Mouse (Mus musculus) kidney, postnatal 4 days (tissue): ENCODE data around the gene Agps.
A peak's percentile ranks its signal among the peaks of the same experiment; 100 is the strongest.

ENCODE experiments used
- DNase-seq, 2 experiments: peaks; one replicate each; pipeline ENCODE4 v3.0.0; 2021; ENCODE audit warnings: mixed read lengths in 2 of 2

Gene Agps

DNA sequence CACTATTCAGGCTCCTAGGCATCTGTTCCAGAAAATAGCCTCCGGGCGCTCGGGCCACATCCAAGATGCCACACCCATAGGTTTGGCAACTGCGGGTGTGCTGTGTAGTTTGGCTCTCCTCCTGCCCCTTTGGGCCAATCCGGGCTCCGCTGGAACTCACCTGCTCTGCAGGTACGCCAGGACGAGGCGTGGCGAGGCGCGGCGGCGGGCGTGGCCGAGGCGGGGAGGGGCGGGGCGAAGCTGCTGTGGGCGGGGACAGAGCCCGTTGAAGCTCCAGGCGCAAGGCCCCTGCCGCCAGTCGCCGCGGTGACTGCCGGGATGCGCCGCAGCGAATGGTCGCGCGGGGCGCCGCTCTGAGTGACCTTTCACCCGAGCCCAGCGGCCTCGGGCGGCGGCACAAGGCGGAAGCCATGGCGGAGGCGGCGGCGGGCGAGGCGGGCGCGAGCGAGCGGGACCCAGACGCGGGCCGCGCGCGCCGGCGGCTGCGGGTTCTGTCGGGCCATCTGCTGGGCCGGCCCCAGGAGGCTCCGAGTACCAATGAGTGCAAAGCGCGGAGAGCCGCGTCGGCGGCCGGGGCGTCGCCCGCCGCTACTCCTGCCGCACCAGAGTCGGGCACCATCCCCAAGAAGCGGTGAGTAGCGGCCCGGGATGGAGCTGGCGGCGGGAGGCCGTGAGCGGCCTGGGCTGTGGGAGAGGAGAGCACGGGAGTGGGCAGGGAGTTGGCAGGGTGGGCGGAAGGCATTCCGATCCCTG, at the start of gene Agps:
Gene Agps, plus strand, starts transcription at position 297 of the 753 bp plus-strand sequence.
- peak; percentile 93 to 95 for DNase-seq

DNA sequence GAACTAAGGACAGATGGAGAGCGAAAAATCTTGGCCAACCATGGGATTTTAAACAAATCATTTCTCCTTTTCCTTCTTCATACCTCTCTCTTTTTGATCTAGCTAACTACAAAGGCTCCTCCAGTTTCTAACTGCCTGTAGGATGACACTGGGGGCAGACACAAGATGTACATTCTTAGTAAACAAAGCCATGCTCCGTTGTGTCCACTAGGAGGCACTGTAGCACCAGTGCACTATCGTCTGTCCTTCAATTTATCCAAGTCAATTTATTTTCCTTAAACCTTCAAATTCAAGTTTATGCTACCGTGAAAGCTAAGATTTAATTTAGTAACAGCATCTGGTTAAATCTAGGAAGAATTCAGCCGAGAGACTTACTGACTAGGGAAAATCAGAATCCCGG, 45.9 kb upstream of the Agps start:
- peak; percentile 78 to 79 for DNase-seq

DNA sequence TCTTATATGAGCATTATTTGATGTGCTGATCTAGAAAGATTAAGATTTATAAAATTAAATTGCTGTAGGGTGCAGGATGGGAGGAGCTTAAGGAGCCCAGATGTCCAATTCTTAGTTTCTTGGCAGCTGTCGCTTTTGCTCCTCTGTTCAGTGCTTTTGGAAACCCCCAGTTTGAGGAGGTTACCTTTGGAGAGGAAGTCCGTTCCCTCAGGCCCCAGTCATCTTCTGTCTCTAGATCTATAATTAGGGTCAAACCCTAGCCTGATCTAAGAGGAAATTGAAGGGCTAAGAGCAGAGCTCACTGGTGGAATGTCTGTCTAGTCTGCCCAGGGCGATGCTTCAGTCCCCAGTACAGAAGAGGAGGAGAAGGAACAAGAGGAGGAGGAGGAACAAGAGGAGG, 43.5 kb upstream of the Agps start:
- no peak for DNase-seq

DNA sequence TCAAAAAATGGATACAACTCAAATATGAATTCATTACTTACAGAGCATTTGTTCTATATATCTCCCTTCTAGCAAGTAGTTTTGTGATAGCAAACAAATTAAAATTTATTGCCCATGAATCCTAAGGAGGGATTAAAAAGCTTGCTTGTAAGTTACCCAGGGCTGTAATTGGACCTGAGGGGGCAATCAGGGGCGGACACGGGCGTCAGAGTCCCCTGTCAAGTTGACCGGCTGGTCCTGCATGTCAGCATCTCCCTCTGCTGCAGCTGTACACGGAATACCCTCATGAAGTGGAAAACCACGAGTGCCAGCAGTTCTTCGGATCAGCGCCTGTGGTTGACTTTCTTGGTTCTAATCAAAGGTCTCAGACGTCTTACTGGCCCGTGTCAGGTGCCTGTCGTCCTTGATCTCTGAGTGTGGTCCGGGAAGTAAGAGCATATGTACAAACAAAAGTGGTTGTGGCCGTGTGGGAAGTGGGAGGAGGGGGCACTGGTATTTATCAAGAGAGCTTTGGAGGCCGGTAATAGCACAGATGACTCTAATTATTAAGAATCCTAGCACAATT, 41.9 kb upstream of the Agps start:
- no peak for DNase-seq

DNA sequence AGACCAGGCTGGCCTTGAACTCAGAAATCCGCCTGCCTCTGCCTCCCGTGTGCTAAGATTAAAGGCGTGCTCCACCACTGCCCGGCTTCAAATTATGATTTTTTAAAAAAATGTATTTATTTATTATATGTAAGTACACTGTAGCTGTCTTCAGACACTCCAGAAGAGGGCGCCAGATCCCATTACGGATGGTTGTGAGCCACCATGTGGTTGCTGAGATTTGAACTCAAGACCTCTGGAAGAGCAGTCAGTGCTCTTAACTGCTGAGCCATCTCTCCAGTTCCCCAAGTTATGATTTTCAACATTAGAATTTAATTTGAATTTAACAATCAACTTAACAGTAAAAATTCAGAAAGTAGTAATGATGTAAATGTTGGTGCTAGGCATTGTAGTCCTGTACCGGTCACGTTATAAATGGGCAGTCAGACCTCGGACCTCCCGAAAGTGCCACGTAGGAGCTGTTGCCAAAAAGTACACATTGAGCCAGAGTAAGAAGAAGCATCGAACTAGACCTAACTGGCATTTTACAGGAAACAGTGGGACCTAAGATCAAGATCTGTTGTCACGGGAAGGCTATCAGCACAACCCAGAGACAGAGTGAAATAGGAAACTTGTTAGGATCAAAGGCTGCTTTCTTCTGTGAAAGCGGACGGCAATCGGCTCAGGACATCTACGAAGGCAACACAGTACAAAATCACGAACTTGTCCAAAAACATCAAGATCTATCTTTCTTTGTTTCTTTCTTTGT, 40.2 kb upstream of the Agps start:
- no peak for DNase-seq

DNA sequence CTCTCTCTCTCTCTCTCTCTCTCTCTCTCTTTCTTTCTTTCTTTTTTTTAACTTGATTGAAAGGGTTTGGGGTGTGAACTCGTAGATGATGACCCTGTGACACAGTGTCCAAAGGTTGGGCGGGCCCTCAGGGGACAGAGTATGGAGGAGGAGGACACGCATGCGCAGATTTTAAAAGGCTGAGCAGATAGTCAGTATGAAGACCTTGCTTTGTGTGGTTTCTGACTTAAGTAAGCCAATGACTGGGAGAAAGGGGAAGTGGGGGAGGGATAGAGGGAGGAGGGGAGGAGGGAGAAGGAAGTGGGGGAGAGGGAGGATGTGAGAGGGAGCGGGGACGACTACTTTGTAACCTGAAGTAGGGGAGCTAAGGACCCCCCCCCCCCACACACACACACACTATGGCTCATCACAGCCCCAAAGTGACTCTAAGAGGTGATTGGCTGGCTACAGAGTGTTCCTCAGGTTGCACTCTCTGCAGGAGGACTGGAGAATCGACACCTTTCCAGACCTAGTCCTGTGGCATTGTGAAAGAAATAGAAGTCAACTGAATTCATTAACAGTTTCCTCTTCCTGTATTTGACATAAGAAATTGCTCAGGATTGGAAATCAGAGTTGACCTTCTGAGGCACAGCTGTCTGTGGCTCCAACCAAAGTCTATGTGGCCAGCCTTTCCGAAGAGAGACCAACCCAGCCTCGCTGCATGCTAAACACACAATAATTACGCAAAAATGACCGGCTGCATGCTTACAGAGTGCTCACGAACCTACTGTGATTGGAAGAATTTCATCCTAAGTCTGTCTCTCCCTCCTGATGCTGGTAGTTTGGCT, 39.4 kb upstream of the Agps start:
- DNase-seq: peak; percentile 52 to 72

DNA sequence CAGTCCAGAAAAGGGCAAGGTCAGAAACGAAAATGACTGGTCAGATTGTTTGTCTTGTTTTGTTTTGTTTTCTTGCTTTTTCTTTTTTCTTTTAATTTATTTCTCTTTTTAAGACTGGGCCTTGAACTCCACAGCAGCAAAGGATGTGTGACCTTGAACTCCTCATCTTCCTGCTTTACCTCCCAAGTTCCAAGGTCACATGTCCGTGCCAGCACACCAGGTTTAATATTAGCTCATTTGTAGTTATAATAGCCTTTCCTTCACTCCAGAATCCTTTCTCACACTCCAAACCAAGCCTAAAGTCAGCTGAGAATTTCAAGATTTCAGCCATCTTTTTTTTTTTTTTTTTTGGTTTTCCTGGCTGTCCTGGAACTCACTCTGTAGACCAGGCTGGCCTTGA, 35.8 kb upstream of the Agps start:
- DNase-seq: no peak

DNA sequence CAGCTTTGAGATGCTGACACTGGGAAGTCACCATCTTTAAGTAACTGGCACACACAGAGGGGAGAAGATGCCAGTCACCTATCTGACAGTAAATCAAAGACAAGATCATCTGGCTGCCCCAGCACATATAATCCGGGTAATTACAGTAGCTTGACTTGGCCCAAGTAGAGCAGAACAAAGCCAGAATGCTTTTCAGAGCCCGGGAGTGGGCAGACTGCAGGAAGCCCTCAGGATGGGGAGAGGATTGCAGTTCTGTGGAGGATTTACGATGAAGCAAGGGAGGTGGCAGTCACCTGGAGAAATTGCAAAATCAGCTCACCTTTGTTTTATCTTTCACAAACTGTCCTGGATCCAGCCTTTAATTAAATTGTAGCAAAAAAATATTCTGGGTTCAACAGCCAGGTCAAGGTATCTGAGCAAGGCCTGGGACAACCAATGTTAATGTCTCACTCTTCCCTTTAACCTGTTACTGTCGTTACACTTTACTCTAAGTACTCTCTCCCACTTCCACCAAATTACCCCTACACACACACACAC, 33.5 kb upstream of the Agps start:
- no peak for DNase-seq

DNA sequence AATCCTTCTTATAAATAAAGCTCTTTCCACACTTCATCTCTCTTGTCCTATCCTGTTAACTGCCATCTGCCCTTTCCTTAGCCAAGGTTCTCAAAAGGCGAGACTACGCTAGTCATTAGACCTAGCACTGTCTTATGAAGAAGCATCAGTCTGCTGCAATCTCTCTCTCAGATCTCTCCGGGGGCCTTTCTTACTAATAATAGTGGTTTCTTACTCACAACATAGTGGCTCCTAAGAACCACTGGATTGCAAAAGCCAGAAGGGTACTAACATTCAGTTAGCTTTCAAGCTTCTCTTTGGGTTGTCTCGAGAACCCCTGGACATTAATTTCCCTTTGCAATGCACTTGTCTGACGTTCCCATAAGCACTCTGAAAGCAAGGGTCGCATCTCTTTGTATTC, 26.2 kb upstream of the Agps start:
- no peak for DNase-seq

DNA sequence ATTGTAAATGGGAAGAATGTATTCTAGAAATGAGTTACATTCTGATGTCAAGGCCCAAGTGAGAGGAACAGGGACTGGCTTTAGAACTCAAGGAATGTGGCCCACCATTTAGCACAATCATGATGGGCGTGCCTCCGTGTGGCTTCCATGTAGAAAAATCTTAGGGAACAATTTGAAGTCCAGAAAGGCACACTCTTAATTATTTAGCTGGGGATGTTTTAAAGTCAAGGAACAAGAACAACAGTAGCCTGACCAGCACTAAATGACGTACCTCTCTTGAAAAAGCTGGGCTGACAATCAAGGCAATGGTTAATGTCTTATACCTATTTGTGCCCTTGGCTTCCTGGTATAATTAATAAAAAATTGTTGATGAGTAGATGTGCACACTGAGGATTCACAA, 25.1 kb upstream of the Agps start:
- DNase-seq: no peak

DNA sequence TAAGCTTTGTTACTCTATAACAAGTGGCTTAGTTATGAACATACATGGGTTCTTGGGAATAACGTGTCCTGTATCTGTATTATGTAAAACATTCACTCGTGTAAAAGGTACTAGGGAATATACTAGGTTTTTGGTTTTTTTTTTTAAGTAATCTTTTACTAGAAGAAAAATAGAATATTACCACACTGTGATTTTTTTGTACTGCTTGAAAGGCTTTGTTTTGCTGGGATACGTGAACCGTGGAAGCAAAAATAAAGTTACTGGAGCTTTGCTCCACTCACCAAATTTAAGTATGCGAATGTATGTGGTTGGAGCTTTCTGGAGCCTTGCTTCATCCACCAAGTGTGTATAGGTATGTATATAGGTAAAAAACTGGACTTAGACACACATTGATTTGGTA, 24.5 kb upstream of the Agps start:
- no peak for DNase-seq

DNA sequence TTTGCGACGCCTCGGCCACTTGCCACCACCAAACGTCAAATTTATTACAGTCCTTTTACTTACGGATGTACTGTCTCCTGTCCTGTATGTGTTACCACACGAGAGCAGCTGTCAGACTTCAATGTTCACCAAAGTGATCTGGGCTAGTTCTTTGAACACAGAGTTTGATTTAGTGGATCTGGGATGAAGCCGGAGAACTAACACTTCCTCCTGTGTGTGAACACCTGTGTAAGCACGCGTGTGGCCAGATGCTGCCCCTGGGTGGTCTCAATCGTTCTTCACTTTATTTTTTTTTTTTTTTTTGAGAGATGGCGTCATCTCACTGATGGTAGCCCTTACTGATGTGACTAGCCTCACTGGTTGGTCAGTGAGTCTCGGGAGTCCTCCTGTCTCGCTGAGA, 17.1 kb upstream of the Agps start:
- DNase-seq: no peak

DNA sequence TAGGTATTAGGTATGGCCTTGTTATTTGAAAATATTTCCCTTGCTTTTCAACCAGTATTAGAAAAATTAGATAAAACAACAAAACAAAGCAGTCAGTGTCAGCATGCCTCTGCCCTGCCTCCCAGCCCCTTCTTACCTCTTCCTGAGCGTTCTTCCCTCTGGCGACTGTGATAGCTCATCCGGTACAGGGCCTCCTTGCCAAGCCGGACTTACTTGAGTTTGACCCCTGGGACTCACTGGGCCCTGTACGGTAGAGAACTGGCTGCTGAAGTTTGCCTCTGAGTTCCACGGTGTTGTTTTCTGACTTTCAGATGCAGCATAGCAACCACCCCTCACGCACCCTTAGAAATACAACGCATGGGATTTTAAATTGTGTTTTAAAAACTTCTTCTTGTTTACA, 16.5 kb upstream of the Agps start:
- DNase-seq: no peak

DNA sequence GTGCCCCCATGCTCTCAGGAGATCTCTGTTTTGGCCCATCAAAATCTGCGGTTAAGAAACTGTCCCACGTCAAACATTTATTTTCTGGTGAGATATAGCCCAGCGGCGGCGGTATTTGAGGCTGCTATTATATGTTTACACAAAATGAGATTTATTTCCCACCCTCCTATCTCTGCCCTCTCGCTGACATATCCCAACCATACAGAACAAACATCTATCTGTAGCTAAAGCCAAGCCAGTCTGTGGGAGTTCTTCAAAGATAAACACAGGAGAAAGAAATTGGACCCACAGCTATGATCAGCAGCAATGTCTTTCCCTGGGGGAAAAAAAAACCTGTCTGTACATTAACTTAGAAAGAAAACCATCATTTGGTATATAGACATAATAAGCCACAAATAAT, 15.3 kb upstream of the Agps start:
- DNase-seq: no peak

DNA sequence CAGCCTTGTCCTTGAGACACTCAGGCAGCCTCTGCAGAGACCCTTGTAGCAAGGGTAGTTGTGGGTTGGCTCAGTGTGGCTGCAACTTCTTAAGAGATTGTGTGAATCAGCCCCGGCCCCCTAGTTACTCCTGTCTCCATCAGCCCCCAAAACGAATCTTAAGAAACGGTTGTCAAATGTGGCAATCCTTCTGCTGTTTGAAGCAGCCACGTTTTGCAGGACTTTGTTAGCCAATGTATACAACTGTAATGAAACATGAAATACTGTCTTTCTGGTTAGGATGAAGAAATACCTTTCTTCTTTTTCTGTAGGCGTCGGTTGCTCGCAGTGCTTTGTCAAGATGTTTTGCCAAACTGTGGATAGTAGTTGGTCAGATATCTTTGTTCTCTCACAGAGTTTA, 13.3 kb upstream of the Agps start:
- no peak for DNase-seq

DNA sequence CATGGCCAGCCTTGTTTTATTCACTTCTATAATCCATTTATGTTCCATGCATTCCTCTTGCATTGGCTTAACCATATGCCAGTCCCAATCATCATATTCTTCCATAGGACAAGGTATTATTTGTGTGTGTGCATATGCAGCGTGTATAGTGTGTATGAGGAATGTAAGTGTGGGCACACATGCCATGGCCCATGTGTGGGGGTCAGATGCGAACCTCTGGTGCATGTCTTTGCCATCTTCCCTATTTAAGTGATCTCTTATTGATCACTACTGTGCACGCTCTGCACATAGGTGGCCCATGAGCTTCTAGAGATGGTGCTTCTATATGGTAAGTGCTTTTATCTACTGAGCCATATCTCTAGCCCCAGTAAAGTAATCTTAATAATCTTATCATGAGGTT, 12.2 kb upstream of the Agps start:
- no peak for DNase-seq

DNA sequence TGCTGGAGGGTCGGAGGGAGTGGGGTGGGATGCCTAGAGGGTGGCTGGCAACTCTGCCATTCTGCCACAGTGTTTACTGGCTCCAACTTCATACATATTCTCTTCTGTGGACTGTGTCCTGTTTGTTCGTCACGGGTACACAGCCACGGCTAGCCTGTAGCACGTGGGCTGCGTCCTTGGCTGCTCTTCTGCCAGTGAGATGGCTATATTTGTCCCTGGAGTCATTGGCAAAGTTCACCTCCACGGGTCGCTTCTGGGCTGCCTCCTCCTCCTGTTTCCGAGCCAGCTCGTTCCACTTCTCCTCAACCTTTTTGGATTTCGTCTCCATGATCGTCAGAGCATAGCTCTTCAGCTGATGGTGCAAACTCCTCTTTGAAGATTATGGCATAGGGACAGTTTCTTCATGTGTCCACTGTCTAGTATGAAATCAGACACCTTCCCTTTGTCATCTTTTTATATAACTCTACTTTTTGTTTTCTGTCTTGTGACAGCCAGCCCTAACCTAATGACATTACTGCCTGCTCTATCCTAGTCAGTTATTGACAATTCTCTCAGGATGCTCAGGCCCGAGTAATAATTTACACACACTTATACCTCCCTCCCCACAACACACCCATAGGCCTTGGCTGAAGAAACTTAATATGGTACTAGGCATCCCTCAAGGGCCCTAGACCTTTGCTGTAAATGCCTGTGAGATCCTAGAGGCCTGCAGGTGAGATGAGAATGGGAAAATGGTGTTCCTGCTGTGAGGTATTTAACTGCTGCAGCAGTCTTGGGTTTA, 9.8 kb upstream of the Agps start:
- peak; percentile 24 to 55 for DNase-seq

DNA sequence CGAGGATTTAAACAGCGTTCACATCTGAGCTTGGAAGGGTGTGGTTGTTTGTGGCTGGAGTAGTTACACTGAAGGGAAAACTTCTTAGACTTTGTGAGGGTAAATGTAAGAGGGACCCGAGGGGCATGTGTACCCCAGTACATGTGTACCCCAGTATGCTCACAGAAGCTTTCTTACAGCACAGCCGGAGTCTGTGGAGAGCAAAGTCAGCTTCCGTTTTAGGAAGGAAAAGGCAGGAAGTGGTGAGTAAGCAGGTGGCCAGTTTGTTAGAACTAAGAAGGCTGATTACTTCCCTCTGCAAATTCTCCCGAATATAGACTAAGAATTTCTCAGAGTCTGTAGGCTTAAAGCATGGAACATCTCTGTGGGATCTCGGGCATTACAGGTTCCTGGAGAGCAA, 8.2 kb upstream of the Agps start:
- no peak for DNase-seq

DNA sequence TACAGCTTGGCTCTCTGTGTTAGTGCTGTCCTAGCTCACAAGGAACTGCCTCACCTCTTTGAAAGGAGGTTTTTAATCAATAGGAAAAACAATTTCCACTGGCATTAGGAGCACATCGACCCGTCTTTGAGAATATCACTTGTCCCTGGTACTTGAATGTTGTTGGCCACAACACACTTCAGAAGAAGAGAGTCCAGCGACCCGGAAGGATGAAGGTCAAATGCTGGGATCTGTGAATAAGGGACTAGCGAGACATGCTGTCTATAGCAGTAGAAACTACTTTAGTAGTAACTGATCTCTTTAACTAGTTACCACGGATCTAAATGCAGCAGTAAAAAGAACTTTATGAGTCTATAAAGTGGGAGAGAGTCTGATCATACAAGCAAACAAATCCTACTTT, 7.8 kb upstream of the Agps start:
- DNase-seq: no peak

DNA sequence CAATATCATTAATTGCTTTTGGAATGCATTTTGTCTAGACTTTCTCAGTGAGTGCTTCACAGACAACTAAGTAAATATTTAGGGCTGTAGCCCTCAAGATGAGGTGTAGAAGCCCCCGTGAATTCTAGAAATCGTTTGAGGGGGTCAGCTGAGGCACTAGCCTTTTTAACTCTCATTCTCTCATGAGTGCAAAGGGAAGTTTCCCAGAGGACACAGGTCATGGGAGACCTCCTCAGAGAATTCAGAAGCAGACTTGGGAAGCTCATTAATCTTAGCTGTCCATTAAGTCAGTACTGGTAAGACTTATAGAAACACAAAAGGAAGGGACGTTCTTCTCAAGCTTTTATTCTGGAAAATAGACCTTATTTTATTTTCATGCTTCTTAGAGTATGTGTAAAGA, 7.1 kb upstream of the Agps start:
- DNase-seq: no peak

DNA sequence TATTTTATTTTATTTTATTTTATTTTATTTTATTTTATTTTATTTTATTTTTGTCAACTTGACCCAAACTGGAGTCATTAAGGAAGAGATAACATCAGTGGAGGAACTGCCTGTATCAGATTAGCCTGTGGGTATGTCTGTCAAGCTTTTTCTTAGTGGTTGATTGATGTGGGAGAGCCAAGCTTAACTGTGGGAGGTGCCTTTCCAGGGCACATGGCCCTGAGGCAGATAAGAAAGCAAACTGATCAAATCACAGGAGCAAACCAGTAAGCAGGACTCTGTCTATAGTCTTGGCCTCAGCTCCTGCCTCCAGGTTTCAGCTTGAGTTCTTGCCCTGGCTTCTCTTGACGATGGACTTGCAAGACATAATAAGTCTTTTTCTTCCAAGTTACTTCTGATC, 6.4 kb upstream of the Agps start:
- DNase-seq: no peak

DNA sequence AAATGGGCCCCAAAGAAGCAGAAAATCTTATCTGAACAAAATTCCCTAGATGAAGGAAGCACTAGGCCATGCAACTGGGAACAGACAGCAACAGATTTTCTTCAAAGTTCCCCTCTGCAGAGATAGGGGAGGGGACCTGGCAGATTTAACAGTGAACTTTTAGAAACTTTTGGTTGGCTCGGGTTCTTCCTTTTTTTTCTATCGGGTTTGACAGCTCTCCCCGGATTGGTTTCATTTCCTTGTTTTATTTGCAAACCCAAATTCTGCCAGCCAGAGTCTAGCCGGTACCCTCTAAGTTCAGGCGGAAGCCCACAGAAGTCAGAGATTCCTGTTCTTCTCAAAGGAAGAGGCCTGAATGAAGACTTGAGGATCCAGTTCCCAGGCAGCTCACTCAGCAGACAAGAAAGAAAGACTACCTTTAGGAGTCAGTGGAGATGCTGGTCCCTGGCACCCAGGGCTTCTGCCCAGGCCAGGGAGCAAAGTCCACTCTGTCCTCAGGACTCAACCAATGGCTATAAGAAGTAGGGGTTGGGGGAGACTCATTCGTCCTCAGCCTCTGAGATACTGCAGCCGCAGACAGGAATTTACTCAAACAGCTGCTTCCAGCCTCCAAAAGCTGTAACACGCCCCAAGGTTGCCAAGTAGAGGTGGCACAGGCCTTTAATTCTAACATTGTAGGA, 2.9 kb upstream of the Agps start:
- no peak for DNase-seq
